ENCODE assay signal across 8 mouse cellular contexts in genomic region chr12:8498591-8499000, GRCm38 (mm10). TPM values are rescaled to one million over a fixed set of nuclear protein-coding genes. Genes with fewer than 3 reads are reported as not detected.
DNase-seq lines count a peak whose midpoint lies in the region; ATAC-seq and TF ChIP-seq lines count a peak whose summit lies in the region.

No protein-coding gene starts in this region.

- TF ChIP-seq CTCF in G1E (IDR thresholded peaks at IDR 0.05; ENCODE audit: low read depth, low read length) = no peak
- TF ChIP-seq CTCF in midbrain, postnatal 0 days (IDR thresholded peaks at IDR 0.05) = peak; percentile 47

- H3K4me2 ChIP-seq in embryonic facial prominence, embryonic 15.5 days (replicated peaks) = peak overlapping the region; percentile 77
- H3K4me2 ChIP-seq in hindbrain, embryonic 12.5 days (replicated peaks) = peak overlapping the region; percentile 82
- H3K4me2 ChIP-seq in limb, embryonic 14.5 days (replicated peaks; ENCODE audit: low read depth, low read length, severe bottlenecking) = peak overlapping the region; percentile 60
- H3K4me2 ChIP-seq in midbrain, postnatal 0 days (ENCODE audit: low read depth, low read length, poor library complexity, severe bottlenecking) = peak overlapping the region; percentile 86

- DNase-seq in G1E (ENCODE audit: low spot score) = no peak
- DNase-seq in limb, embryonic 14.5 days (ENCODE audit: low spot score) = no peak
- DNase-seq in midbrain, postnatal 0 days (ENCODE audit: low spot score) = peak; percentile 64
- no peak for DNase-seq in urinary bladder, postnatal 4 days (ENCODE audit: low spot score in 2 of 2)

- H3K27me3 ChIP-seq in erythroblast, embryonic 14.5 days (ENCODE audit: control insufficient read depth) = peaks cover 29% of the 10 kb centered on the region
- peaks cover 17% of the 10 kb centered on the region; the same call in 1 of the 2 replicates for H3K27me3 ChIP-seq in G1E (ENCODE audit: insufficient read depth, low read length)
- H3K27me3 ChIP-seq in embryonic facial prominence, embryonic 15.5 days = no peaks in the 10 kb centered on the region
- no peaks in the 10 kb centered on the region for H3K27me3 ChIP-seq in hindbrain, embryonic 12.5 days
- no peaks in the 10 kb centered on the region for H3K27me3 ChIP-seq in limb, embryonic 14.5 days (ENCODE audit: control insufficient read depth, insufficient read depth, low read length)
- no peaks in the 10 kb centered on the region for H3K27me3 ChIP-seq in midbrain, postnatal 0 days (ENCODE audit: insufficient read depth, low read length)

- H3K4me3 ChIP-seq in erythroblast, embryonic 14.5 days (replicated peaks) = peak overlapping the region; percentile 67
- peak overlapping the region; percentile 32; the same call in 1 of the 2 replicates for H3K4me3 ChIP-seq in G1E (ENCODE audit: low read depth, low read length)
- H3K4me3 ChIP-seq in embryonic facial prominence, embryonic 15.5 days (replicated peaks) = peak overlapping the region; percentile 81
- peak overlapping the region; percentile 93 for H3K4me3 ChIP-seq in hindbrain, embryonic 12.5 days
- peak overlapping the region; percentile 98 for H3K4me3 ChIP-seq in limb, embryonic 14.5 days (replicated peaks; ENCODE audit: low read length)
- H3K4me3 ChIP-seq in midbrain, postnatal 0 days (ENCODE audit: low read depth, low read length) = peak overlapping the region; percentile 96

- no peak for TF ChIP-seq POLR2A in limb, embryonic 14.5 days (IDR thresholded peaks at IDR 0.05; ENCODE audit: borderline replicate concordance, extremely low read depth, insufficient read depth, insufficient read length)

- no peaks in the 10 kb centered on the region for H3K36me3 ChIP-seq in erythroblast, embryonic 14.5 days (ENCODE audit: control insufficient read depth)
- H3K36me3 ChIP-seq in G1E (replicated peaks) = no peaks in the 10 kb centered on the region
- H3K36me3 ChIP-seq in embryonic facial prominence, embryonic 15.5 days = no peaks in the 10 kb centered on the region
- H3K36me3 ChIP-seq in hindbrain, embryonic 12.5 days = no peaks in the 10 kb centered on the region
- H3K36me3 ChIP-seq in limb, embryonic 14.5 days (ENCODE audit: control insufficient read depth, insufficient read depth, low read length) = no peaks in the 10 kb centered on the region
- no peaks in the 10 kb centered on the region for H3K36me3 ChIP-seq in midbrain, postnatal 0 days (ENCODE audit: insufficient read depth, low read length)

- H3K9me3 ChIP-seq in erythroblast, embryonic 14.5 days (ENCODE audit: control insufficient read depth, low read length) = no peaks in the 10 kb centered on the region
- H3K9me3 ChIP-seq in G1E (replicated peaks) = peaks cover 15% of the 10 kb centered on the region
- H3K9me3 ChIP-seq in embryonic facial prominence, embryonic 15.5 days (replicated peaks) = no peaks in the 10 kb centered on the region
- H3K9me3 ChIP-seq in hindbrain, embryonic 12.5 days (replicated peaks) = no peaks in the 10 kb centered on the region
- H3K9me3 ChIP-seq in limb, embryonic 14.5 days (ENCODE audit: control insufficient read depth, low read length) = no peaks in the 10 kb centered on the region
- no peaks in the 10 kb centered on the region for H3K9me3 ChIP-seq in midbrain, postnatal 0 days (ENCODE audit: low read length)

- WGBS in embryonic facial prominence, embryonic 15.5 days = 3% methylated on average over 13 of the region's 13 CpGs
- WGBS in hindbrain, embryonic 12.5 days = 3% methylated on average over 13 of the region's 13 CpGs
- 6% methylated on average over 13 of the region's 13 CpGs for WGBS in limb, embryonic 14.5 days
- under 1% methylated on average over 12 of the region's 13 CpGs for WGBS in midbrain, postnatal 0 days

- H3K27ac ChIP-seq in embryonic facial prominence, embryonic 15.5 days (replicated peaks) = peak overlapping the region; percentile 99
- H3K27ac ChIP-seq in hindbrain, embryonic 12.5 days = peak overlapping the region; percentile 100
- H3K27ac ChIP-seq in limb, embryonic 14.5 days (replicated peaks; ENCODE audit: low read depth, low read length) = peak overlapping the region; percentile 100
- peak overlapping the region; percentile 100 for H3K27ac ChIP-seq in midbrain, postnatal 0 days (ENCODE audit: low read depth, low read length)

- peaks cover 23% of the 10 kb centered on the region for H3K4me1 ChIP-seq in erythroblast, embryonic 14.5 days (ENCODE audit: control insufficient read depth)
- H3K4me1 ChIP-seq in G1E (ENCODE audit: insufficient read depth, low read depth, low read length) = peaks cover 13% of the 10 kb centered on the region
- peaks cover 37% of the 10 kb centered on the region for H3K4me1 ChIP-seq in embryonic facial prominence, embryonic 15.5 days
- H3K4me1 ChIP-seq in hindbrain, embryonic 12.5 days = peaks cover 30% of the 10 kb centered on the region
- peaks cover 27% of the 10 kb centered on the region for H3K4me1 ChIP-seq in limb, embryonic 14.5 days (ENCODE audit: control insufficient read depth, insufficient read depth, low read length)
- H3K4me1 ChIP-seq in midbrain, postnatal 0 days (ENCODE audit: insufficient read depth, low read length) = peaks cover 19% of the 10 kb centered on the region; the same call in 1 of the 2 replicates

- ATAC-seq in erythroblast, adult 5-6 weeks (replicated peaks; ENCODE audit: low FRiP score, poor library complexity, severe bottlenecking) = no peak
- ATAC-seq in G1E (ENCODE audit: extremely low read depth, insufficient number of reproducible peaks, low FRiP score, poor library complexity, severe bottlenecking) = no peak
- no peak for ATAC-seq in embryonic facial prominence, embryonic 15.5 days (ENCODE audit: insufficient number of reproducible peaks, low FRiP score, low TSS enrichment, low read depth)
- ATAC-seq in hindbrain, embryonic 12.5 days (ENCODE audit: low FRiP score) = peak; percentile 6
- ATAC-seq in limb, embryonic 14.5 days (ENCODE audit: low FRiP score, low read depth) = no peak
- ATAC-seq in midbrain, postnatal 0 days (ENCODE audit: low FRiP score) = peak; percentile 3; the same call in 1 of the 2 replicates

- peak overlapping the region; percentile 98 for H3K9ac ChIP-seq in embryonic facial prominence, embryonic 15.5 days
- H3K9ac ChIP-seq in hindbrain, embryonic 12.5 days = peak overlapping the region; percentile 99
- peak overlapping the region; percentile 96 for H3K9ac ChIP-seq in limb, embryonic 14.5 days (ENCODE audit: low read depth, low read length, severe bottlenecking)
- H3K9ac ChIP-seq in midbrain, postnatal 0 days (replicated peaks; ENCODE audit: low read length, poor library complexity, severe bottlenecking) = peak overlapping the region; percentile 100

RNA-seq across cellular contexts. Expression of gene Rhob, which starts 1.2 kb away (rescaled TPM):
- polyA plus RNA-seq in erythroblast, embryonic 14.5 days (2012) = 0.83 and 1.1 TPM in 2 replicates
- total RNA-seq in erythroblast, adult 5-6 weeks (2015; ENCODE audit: low replicate concordance) = 27.4 and 31.9 TPM in 2 replicates
- 8.9 and 9.7 TPM in 2 replicates for total RNA-seq in erythroblast, adult 5-6 weeks (2017; ENCODE audit: low replicate concordance)
- total RNA-seq in G1E (2014; fragmentation: Nextera tagmentation) (0.92 and 2.2 TPM in 2 replicates), G1E (2017) (0.27 and 0.29 TPM in 2 replicates)
- polyA plus RNA-seq in G1E (2012) = 0.14 and 0.21 TPM in 2 replicates
- 55.3 and 59.5 TPM in 2 replicates for polyA plus RNA-seq in embryonic facial prominence, embryonic 15.5 days (2015; fragmentation: Nextera tagmentation; extraction: Ambion mirVana)
- polyA plus RNA-seq in hindbrain, embryonic 12.5 days (2016; fragmentation: Nextera tagmentation; extraction: Ambion mirVana) = 75.4 and 78.3 TPM in 2 replicates
- polyA plus RNA-seq in limb, embryonic 14.5 days (2012; rRNA removed) = 177 and 224 TPM in 2 replicates
- polyA plus RNA-seq in limb, embryonic 14.5 days (2014; fragmentation: Nextera tagmentation; extraction: Ambion mirVana) = 75.7 and 89.7 TPM in 2 replicates
- total RNA-seq in midbrain, postnatal 0 days (2014; rRNA removed) = 323 and 329 TPM in 2 replicates
- polyA plus RNA-seq in midbrain, postnatal 0 days (2015; fragmentation: Nextera tagmentation; extraction: Ambion mirVana) = 74.1 and 75.1 TPM in 2 replicates

Comparison
In these comparisons a context has a peak if more than half of its experiments do, and no peak if none do; other contexts are left out.
1. H3K4me3 ChIP-seq: peak in every context shown above with its lines; median percentile 98 in limb, embryonic 14.5 days; 96 in midbrain, postnatal 0 days; 93 in hindbrain, embryonic 12.5 days; 81 in embryonic facial prominence, embryonic 15.5 days; 67 in erythroblast, embryonic 14.5 days; 32 in G1E.
2. ATAC-seq: peak in hindbrain, embryonic 12.5 days (single experiment) and midbrain, postnatal 0 days (single experiment); none in erythroblast, adult 5-6 weeks (single experiment), G1E (single experiment), embryonic facial prominence, embryonic 15.5 days (single experiment) and limb, embryonic 14.5 days (single experiment).
3. RNA of gene Rhob, which starts 1.2 kb away (polyA plus RNA-seq): 75.7 to 224 TPM in limb, embryonic 14.5 days, 75.4 to 78.3 TPM in hindbrain, embryonic 12.5 days, 74.1 to 75.1 TPM in midbrain, postnatal 0 days and 55.3 to 59.5 TPM in embryonic facial prominence, embryonic 15.5 days; 0.83 to 1.1 TPM in erythroblast, embryonic 14.5 days and 0.14 to 0.21 TPM in G1E; every median in the first group is over 10 times any median in the second.
4. Peak in every context shown above with its lines, with median percentiles within 50 percentile points of each other: H3K27ac ChIP-seq, H3K4me2 ChIP-seq and H3K9ac ChIP-seq.